Mouse (Mus musculus) gastrocnemius, adult 2 months (tissue): ENCODE results near the gene Hs2st1. TPM values are rescaled to one million over a fixed set of nuclear protein-coding genes. Genes with fewer than 3 reads are reported as not detected.

Source experiments
- DNase-seq: peaks from one replicate; pipeline ENCODE4 v3.0.0; 2022
- H3K27ac ChIP-seq: fragments of 200-600 bp; 2 replicates; pipeline ENCODE4 v1.8.1; 2022; ENCODE audit warnings: mild to moderate bottlenecking
- H3K4me3 ChIP-seq: fragments of 200-600 bp; 2 replicates; pipeline ENCODE4 v1.8.1; 2022; ENCODE audit warnings: mild to moderate bottlenecking, moderate library complexity
- CTCF ChIP-seq: fragments of 200-600 bp; IDR thresholded peaks from 2 replicates; pipeline ENCODE4 v1.8.1; 2022; ENCODE audit warnings: antibody characterized with exemption, mild to moderate bottlenecking, moderate library complexity
- intact Hi-C: fragments of 180-260 bp; cut with DNase I; formaldehyde crosslinking; loops from one replicate; pipeline ENCODE4 v1.15.1; 2025
- total RNA-seq, 2 experiments: library from RNA; stranded (reverse); gene quantifications; 2 replicates each; pipeline ENCODE4 v1.2.3; 2021

Gene Hs2st1
- total RNA-seq, 2 experiments from 2014 or later, result 12.8 to 14.8 TPM

- intact Hi-C loops, result no loop called here
- no peak overlapping the region for H3K27ac ChIP-seq
- DNase-seq, result no peak
- no peak overlapping the region for H3K4me3 ChIP-seq
- TF ChIP-seq CTCF, result no peak
These were observed 133.9 kb downstream of the Hs2st1 start for GRCm38 (mm10) chr3:144436076-144436475.

- intact Hi-C loops, result no loop called here
- no peak for TF ChIP-seq CTCF
- Histone ChIP-seq H3K4me3 (no peak overlapping the region), H3K27ac (no peak overlapping the region)
- no peak for DNase-seq
These were observed 134.7 kb downstream of the Hs2st1 start for GRCm38 (mm10) chr3:144435281-144435680.

- H3K4me3 ChIP-seq, result no peak overlapping the region
- intact Hi-C loops, result no loop called here
- no peak for DNase-seq
- no peak overlapping the region for H3K27ac ChIP-seq
- TF ChIP-seq CTCF, result no peak
These were observed 135.7 kb downstream of the Hs2st1 start for GRCm38 (mm10) chr3:144434276-144434675.

- TF ChIP-seq CTCF, result no peak
- Histone ChIP-seq H3K27ac (no peak overlapping the region), H3K4me3 (no peak overlapping the region)
- no peak for DNase-seq
- intact Hi-C loops, result no loop called here
These were observed 136.9 kb downstream of the Hs2st1 start for GRCm38 (mm10) chr3:144433039-144433438.

GRCm38 (mm10) chr3:144432143-144432577 is 137.8 kb downstream of the Hs2st1 start:
- DNase-seq, result no peak
- Histone ChIP-seq H3K27ac (no peak overlapping the region), H3K4me3 (no peak overlapping the region)
- intact Hi-C loops, result no loop called here
- TF ChIP-seq CTCF, result no peak

- no peak overlapping the region for H3K4me3 ChIP-seq
- intact Hi-C loops, result no loop called here
- no peak overlapping the region for H3K27ac ChIP-seq
- no peak for DNase-seq
- TF ChIP-seq CTCF, result no peak
These were observed 141.2 kb downstream of the Hs2st1 start for GRCm38 (mm10) chr3:144428514-144429431.

- no peak overlapping the region for H3K27ac ChIP-seq
- intact Hi-C loops, result no loop called here
- no peak overlapping the region for H3K4me3 ChIP-seq
- DNase-seq, result no peak
- TF ChIP-seq CTCF, result no peak
These were observed 144.9 kb downstream of the Hs2st1 start for GRCm38 (mm10) chr3:144425041-144425448.

GRCm38 (mm10) chr3:144421404-144422180 is 148.4 kb downstream of the Hs2st1 start:
- no peak overlapping the region for H3K27ac ChIP-seq
- H3K4me3 ChIP-seq, result no peak overlapping the region
- intact Hi-C loops, result no loop called here
- no peak for DNase-seq
- TF ChIP-seq CTCF, result no peak

- Histone ChIP-seq H3K4me3 (no peak overlapping the region), H3K27ac (no peak overlapping the region)
- no peak for DNase-seq
- TF ChIP-seq CTCF, result no peak
- intact Hi-C loops, result no loop called here
These were observed 156.2 kb downstream of the Hs2st1 start for GRCm38 (mm10) chr3:144413821-144414220.

GRCm38 (mm10) chr3:144412538-144413272 is 157.3 kb downstream of the Hs2st1 start:
- intact Hi-C loops, result no loop called here

GRCm38 (mm10) chr3:144411650-144412278 is 158.2 kb downstream of the Hs2st1 start:
- H3K27ac ChIP-seq, result no peak overlapping the region
- TF ChIP-seq CTCF, result no peak
- DNase-seq, result no peak
- H3K4me3 ChIP-seq, result no peak overlapping the region
- intact Hi-C loops, result no loop called here

More at GRCm38 (mm10) chr3:144412538-144413272, 157.3 kb downstream of the Hs2st1 start:
- no peak for TF ChIP-seq CTCF
- DNase-seq, result no peak
- no peak overlapping the region for H3K27ac ChIP-seq
- H3K4me3 ChIP-seq, result no peak overlapping the region

- H3K27ac ChIP-seq, result no peak overlapping the region
- no peak for TF ChIP-seq CTCF
- intact Hi-C loops, result no loop called here
- DNase-seq, result no peak
- no peak overlapping the region for H3K4me3 ChIP-seq
These were observed 158.9 kb downstream of the Hs2st1 start for GRCm38 (mm10) chr3:144411051-144411542.
